Mouse (Mus musculus): ENCODE results near the gene Vmn1r227. TPM values are rescaled to one million over a fixed set of nuclear protein-coding genes. Genes with fewer than 3 reads are reported as not detected.

Gene Vmn1r227
- total RNA-seq (2021) = not detected

DNA sequence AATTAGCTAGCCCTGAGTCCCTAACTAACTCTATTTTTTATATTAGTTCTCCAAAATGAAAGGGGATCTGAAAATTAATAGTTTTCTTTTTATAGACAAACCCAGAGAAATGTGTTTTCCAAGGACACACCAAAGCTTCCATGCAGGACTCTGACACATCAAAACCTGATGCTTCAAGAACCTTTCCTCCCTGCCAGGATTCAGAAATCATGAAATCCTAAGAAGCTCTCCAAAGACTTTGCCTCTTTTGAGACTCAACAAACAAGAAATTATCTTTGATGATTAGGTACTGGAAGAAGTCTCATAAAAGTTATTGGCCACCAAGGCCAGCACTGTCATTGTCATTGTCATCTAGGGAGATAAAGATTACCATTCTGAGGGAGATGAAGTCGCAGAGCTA, at the start of gene Vmn1r227:
TSS of gene Vmn1r227 (plus strand) at position 301 of the 400 bp plus-strand sequence.
- DNase-seq (ENCODE audit: extremely low spot score in 1 of 2, low spot score in 1 of 2) = no peak

DNA sequence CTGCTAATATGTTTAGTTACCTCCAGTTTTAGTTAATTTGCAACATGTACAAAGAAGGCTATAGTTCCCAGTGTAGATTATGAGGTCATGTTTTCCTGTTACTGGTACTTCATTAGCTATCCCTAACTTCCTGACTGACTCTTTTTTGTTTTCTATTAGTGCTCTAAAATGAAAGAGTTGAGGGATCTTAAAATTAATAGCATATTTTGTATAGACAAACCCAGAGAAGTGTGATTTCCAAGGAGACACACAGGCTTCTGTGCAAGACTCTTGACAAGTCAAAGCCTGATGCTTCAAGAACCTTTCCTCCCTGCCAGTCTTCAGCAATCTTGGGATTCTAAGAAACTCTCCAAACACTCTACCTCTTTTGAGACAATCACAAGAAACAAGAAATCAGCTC, 47.1 kb upstream of the Vmn1r227 start, which contains the start of gene Vmn1r226:
TSS of gene Vmn1r226 (plus strand) at position 301 of the 400 bp plus-strand sequence.
- DNase-seq (ENCODE audit: extremely low spot score in 1 of 2, low spot score in 1 of 2) = no peak

DNA sequence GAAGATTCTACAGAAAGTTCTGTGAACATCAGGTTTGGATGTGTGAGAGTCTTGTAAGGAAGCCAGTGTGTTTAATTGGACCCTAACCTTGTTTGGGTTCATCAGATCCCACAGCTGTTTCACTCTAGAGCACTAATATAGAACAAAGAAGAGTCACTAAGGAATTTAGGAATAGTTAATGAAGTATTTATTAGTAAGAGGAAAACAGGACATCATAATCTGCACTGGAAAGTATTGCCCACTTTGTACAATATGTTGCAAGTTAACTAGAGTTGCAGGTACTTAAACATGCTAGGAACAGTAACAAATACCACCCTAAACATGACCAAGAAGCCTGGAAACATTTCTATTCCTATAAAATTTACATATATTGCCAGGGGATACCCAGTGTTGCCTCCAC, 56.4 kb downstream of the Vmn1r227 start, which contains the start of gene Vmn1r228:
TSS of gene Vmn1r228 (minus strand) at position 101 of the 400 bp plus-strand sequence.
- no peak for DNase-seq (ENCODE audit: extremely low spot score in 1 of 2, low spot score in 1 of 2)

Other genes starting within 250 kb of the Vmn1r227 start
- not detected for gene Vmn2r108, start 248.5 kb upstream of the Vmn1r227 start, total RNA-seq (2021)
- gene Vmn1r225, start 231.7 kb upstream of the Vmn1r227 start, total RNA-seq (2021) = not detected
- gene Vmn2r109, start 165.1 kb upstream of the Vmn1r227 start, total RNA-seq (2021) = not detected
- not detected for gene Vmn2r110, start 133.4 kb upstream of the Vmn1r227 start, total RNA-seq (2021)
- gene Fpr-rs3, start 105.0 kb upstream of the Vmn1r227 start, total RNA-seq (2021) = not detected
- not detected for gene Vmn1r226, start 47.0 kb upstream of the Vmn1r227 start, total RNA-seq (2021)
- not detected for gene Vmn1r228, start 56.3 kb downstream of the Vmn1r227 start, total RNA-seq (2021)
- under 1 TPM; 0.05 to 0.07 TPM for gene Vmn1r229, start 81.7 kb downstream of the Vmn1r227 start, total RNA-seq (2021)
- gene Vmn1r230, start 110.6 kb downstream of the Vmn1r227 start, total RNA-seq (2021) = not detected
- not detected for gene Vmn1r231, start 175.2 kb downstream of the Vmn1r227 start, total RNA-seq (2021)
- gene Vmn1r232, start 189.9 kb downstream of the Vmn1r227 start, total RNA-seq (2021) = not detected
- gene Ppp2r1a, start 215.5 kb downstream of the Vmn1r227 start, total RNA-seq (2021) = 100 to 1,000 TPM; 645 to 674 TPM